Mouse (Mus musculus) adrenal gland, adult 8-10 months (tissue): ENCODE measurements around the gene Gm10198. TPM values are rescaled to one million over a fixed set of nuclear protein-coding genes. Genes with fewer than 3 reads are reported as not detected.

Source experiments
- DNase-seq: peaks from one replicate; pipeline ENCODE4 v3.0.0; 2022
- total RNA-seq, 4 experiments: library from RNA; stranded (reverse); gene quantifications; 2 replicates each; pipeline ENCODE4 v1.2.4; 2022

The Gm10198 gene
- not detected for total RNA-seq

GRCm38 (mm10) chr13:111592485-111592884, at the start of gene Gm10198:
Gene Gm10198 (plus strand): TSS chr13:111592785.
- no peak for DNase-seq

DNA sequence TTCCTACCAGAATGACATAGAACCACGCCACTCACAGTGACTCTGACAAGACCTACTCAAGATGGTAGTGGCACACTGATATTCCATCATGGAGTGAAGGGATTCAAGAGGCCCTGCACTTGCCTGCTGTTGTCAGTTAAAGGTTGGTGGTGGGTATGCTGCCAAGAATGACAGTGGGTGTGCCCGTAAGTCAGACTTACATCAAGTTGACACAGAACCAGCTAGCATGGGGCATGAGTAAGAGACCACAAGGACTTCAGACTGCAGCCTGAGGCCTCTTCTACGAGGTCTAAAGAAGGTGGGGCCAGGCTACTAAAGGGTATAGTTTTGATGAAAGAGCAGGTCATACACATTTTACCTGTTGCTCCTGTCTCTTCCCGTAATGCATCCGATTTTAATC, 47.3 kb upstream of the Gm10198 start:
- no peak for DNase-seq

DNA sequence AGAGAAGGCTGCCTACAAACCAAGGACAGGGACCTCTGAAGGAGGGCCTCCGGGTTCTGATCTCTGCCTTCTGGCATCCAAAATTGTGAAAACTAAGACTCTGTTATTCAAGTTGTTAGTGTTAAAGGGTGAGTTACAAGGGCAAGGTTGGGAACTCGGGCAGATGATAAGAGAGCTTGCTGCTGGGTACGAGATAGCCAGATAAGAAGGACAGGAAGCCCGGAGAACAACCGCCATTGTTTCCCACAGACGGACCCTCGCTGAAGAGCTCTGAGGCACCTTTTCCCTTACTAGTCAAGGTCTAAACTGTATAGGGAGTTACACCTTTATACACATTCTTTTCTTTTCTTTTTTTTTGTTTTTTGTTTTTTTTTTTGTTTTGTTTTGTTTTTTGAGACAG, 39.8 kb upstream of the Gm10198 start:
- no peak for DNase-seq

GRCm38 (mm10) chr13:111553182-111553581, 39.4 kb upstream of the Gm10198 start:
- no peak for DNase-seq

DNA sequence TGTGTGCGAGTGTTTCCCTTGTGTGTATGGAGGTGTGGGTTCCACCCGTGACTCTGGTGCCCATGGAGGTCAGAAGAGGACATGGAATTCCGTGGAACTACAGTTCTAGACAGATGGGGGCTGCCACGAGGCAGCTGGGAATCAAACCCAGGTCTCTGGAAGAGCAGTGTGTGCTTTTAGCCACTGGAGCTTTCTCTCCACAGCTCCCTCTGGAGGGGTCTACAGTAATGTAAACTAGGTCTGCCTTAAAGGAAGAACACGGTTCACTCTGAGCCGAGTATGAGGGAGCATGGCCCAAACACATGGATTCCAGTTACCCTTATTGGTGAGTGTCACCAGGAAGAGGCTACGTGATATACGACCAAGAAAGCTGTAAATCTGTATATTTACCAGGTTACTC, 38.6 kb upstream of the Gm10198 start:
- DNase-seq: no peak

DNA sequence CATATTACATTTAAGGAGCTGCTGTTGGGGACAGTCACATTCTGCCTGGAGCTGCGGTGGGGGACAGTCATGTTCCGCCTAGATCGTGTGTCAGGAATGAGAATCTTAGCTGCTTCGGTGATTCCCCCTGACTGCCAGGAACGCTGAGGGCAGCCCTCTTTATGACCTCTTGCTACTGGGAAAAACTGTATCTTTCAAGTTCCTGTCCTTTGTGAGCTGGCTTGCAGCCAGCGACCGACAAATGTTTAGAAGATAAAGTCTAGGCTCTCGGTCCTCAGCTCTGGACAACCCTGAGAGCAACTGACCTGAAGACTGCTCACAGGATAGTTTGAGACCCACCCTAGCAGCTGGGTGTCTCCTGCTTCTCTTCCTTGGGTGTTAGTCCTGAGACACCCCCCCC, 37.3 kb upstream of the Gm10198 start:
- no peak for DNase-seq

- DNase-seq: no peak
Measured at GRCm38 (mm10) chr13:111556375-111556774, 36.2 kb upstream of the Gm10198 start.

DNA sequence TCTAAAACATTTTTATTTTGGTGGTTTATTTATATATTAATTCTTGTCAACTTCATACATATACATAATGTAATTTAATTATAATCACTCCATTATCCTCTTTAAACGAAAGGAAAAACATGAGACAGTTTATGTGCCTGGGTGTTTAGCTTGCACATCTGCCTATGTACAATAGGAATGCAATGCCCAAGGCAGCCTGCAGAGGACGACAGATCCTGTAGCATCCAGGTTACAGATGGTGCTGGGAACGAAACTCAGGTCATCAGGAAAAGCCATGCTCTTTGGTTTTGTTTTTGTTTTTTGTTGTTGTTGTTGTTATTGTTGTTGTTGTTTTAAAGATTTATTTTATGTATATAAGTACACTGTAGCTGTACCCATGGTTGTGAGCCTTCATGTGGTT, 32.4 kb upstream of the Gm10198 start:
- DNase-seq: no peak

GRCm38 (mm10) chr13:111562595-111562994, 30.0 kb upstream of the Gm10198 start:
- DNase-seq: no peak

GRCm38 (mm10) chr13:111574196-111574595, 18.4 kb upstream of the Gm10198 start:
- no peak for DNase-seq

DNA sequence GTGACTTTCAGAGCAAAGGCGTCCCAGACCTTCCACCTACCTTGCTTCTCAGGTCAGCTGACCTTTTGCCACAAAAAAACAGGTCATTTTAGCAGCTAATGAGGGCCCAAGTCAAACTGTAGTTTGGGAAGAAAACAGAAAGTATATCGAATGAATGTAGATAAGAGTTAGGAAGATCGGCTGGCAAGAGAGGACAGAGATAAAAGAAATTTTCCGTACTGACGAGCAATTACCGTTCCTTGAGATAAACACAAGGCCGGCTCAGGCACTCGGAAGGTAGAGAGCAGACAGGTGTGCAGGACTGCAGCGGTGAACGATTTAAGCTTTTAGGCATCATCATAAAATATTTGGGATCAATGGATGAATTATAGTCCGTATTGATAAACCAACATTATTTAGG, 15.4 kb upstream of the Gm10198 start:
- no peak for DNase-seq

DNA sequence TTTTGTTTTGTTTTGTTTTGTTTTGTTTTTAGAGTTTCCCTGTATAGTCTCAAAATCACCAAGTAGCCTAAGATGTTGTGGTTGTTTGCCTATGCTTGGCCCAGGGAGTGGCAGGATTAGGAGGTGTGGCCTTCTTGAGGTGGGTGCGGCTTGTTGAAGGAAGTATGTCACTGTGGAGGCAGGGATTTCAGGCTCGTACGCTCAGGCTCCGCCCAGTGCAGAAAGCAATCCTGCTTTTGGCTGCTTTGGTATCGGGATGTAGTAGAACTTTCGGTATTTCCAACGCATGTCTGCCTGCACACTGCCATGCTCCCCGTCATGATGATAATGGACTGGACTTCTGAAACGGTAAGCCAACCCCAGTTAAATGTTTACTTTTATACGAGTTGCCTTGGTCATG, 12.5 kb upstream of the Gm10198 start:
- DNase-seq: no peak

- DNase-seq: no peak
Measured at GRCm38 (mm10) chr13:111598111-111598510, 5.5 kb downstream of the Gm10198 start.

DNA sequence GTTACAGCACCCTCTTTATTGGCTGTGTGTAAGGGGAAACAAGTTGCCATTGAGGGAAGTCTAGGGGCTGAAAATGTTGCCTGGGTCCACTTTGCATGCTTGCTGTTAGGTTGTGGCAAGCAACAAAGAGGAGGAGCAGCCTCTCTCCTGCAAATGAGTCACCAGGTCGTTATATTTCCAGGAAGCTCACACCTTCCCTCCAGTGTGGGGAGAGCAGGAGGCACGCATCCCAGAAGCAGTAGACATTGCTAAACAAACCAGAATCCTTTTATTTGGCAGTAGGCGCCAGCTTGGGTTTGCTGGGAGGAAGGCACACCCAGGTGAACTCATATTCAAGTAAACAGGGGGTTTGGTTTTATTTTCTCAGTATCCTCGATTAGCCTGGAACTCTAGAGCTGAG, 8.8 kb downstream of the Gm10198 start:
- no peak for DNase-seq

DNA sequence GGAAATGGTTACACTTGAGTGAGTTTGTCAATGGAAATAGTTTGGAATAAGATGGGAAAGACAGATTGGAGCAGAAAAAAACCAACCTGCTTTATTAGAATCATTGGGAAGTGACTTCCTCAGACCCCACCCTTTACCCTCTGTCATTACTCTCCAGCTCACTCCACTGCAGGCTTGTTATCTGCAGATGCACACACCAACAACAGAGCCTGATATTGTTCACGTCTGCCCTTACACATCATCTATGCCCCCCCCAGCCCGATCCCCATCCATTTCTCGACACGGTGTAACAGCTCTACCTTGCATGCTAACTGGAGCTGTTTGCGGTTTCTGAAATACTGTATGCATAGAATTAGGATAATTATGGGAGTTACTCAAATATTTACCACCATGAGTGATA, 12.2 kb downstream of the Gm10198 start:
- DNase-seq: no peak

GRCm38 (mm10) chr13:111616168-111617125, 23.9 kb downstream of the Gm10198 start:
- DNase-seq: no peak

- no peak for DNase-seq
Measured at GRCm38 (mm10) chr13:111620433-111620832, 27.8 kb downstream of the Gm10198 start.

- no peak for DNase-seq
Measured at GRCm38 (mm10) chr13:111622425-111622824, 29.8 kb downstream of the Gm10198 start.

- no peak for DNase-seq
Measured at GRCm38 (mm10) chr13:111623112-111623511, 30.5 kb downstream of the Gm10198 start.

- DNase-seq: no peak
Measured at GRCm38 (mm10) chr13:111624115-111624514, 31.5 kb downstream of the Gm10198 start.

DNA sequence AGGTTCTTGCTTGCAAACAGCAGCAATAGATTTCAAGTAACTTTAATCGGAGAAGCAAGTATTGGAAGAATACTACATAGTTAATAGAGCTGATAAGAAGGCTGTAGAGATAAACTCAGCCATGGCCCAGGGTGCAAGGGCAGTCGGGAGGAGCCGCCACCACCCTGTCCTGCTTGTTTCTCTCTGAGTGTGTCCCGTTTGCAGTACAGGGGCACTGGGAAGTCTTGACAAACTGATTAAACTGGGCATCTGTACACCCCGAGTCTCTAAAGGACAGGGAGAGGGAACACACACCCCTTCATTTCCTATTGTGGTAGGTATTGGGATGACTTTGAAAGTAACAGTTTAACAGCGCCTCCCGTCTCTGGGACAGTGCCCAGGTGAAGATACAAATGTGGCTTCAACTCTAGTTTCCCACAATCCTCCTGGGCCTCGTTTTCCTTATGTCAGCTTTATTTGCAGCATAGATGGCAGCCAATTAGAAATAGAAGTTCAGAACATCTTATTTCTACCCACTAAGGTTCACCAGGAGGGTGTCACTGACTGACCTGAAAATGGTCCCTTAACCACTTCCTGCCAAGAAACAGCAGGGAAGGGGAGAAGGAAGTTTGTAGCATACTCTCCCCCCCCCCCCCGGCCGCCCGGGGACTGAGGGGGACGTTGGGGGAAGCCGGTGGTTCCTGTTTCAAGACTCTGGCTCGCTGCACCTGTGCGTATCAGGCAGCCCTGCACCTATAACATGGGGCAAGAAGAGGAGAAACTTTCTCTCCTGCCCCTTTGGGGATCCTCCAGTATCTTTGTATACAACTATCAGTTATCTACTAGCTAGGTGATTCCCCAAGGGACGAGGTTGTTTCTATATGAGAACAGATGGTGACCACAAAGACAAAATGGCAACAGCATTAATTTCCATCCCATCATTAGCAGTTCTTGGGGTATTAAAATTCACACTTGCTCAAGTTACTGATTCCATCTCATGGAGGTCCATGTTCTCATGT, 41.9 kb downstream of the Gm10198 start:
- DNase-seq: no peak

DNA sequence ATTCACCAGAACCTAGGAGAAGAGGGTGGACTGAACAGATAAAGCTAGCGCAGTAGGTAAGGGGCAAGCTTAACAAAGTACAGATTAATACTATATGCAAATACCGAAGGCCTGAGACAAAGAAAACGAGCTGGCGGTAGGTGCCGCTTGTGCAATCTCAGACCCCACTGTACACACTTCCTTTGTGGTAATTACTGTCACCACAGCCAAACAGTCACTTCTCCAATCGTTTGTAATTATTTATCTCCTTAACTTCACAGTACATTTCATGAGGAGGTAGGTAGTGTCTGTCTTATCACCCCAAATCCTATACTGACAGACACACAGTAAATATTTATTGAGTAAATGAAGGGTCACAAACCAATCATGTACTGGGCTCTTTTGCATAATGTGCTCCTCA, 47.7 kb downstream of the Gm10198 start:
- DNase-seq: no peak
